Mouse (Mus musculus): ENCODE data around the gene Necap2. TPM values are rescaled to one million over a fixed set of nuclear protein-coding genes. Genes with fewer than 3 reads are reported as not detected.

The Necap2 gene
- polyA plus RNA-seq, 1 experiment, result 47.2 TPM

DNA sequence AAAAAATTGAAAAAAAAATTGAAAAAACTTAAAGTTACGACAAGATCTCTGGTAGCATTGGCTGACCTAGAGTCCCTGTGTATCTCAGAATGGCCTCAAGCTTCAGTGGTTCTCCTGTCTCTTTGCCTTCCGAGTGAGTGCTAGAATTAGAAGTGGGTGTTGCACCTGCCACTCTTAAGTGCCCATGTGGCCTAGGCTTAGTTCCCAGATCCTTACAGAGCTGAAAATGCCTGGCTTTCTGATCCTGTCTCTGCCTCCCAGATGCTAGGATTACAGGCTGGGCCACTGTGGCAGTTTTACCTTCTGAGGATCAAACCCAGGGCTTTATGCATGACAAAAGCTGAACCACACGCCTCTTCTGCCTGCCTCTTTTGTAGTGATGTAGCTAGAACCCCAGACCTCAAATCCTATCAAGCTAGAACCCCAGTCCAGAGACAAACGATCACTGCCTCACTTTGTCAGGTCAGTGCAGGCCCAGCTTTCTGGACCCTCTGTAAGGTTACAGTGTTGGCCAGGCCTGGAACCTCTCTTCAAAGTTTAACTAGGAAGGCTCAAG lies 14.0 kb downstream of the Necap2 start:
- no peak for TF ChIP-seq CTCF (IDR thresholded peaks at IDR 0.05; ENCODE audit: borderline replicate concordance, insufficient read depth, low read length)
- TF ChIP-seq POLR2A (IDR thresholded peaks at IDR 0.05; ENCODE audit: low read depth, low read length), result no peak
- Histone ChIP-seq H3K4me3 (ENCODE audit: insufficient read depth, low read length) (no peak overlapping the region), H3K27ac (ENCODE audit: insufficient read depth, low read length) (no peak overlapping the region), H3K4me1 (ENCODE audit: control insufficient read depth, insufficient read depth, low read length) (no peaks in the 10 kb centered on the region)

DNA sequence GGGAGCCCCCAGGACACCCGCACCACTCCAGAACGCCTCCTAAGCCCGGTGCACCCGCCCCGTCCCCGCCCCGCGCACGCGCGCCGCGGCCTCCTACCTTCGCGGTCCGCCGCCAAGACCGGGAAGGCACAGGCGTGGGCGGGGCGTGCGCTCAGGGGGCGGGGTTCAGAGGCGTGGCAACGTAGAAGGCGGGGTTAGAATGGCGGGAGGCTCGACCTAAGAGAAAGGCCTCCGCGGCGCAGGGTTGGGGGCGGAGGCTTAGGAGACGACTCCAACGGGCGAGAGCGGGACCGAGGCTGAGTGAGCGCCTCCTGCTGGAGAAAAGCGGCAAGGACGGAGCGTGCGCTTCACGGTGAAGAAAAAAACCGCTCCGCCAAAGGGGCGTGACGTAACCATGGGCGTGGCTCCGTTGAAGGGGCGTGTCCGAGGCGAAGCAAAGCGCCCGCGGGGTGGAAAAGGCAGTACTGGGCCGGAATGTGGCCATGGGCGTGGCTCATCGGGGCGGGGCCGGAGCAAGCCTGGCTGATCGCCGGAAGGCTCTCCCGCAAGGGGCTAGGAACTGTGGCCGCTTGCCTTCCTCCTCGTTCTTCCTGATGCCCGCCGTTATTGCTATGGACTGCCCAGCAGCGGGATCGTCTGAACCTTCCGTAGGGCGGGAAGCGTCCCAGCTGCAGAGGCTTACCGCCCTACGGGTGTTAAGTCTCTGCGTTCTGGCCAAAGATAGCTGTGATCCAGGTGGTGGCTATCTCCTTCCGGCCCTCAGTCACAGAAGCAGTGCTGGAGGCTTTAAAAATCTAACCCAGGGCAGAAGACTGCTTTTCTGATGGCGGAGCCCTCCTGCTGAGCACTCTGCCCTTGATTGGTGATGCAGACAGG lies 17.5 kb downstream of the Necap2 start, which contains the start of gene Crocc:
Crocc (minus strand) TSS at position 125 of the 876 bp plus-strand sequence.
- no peaks in the 10 kb centered on the region for H3K4me1 ChIP-seq (ENCODE audit: control insufficient read depth, insufficient read depth, low read length)
- H3K27ac ChIP-seq (ENCODE audit: insufficient read depth, low read length), result peak within 1 kb of the TSS; percentile 69
- TF ChIP-seq CTCF (IDR thresholded peaks at IDR 0.05; ENCODE audit: borderline replicate concordance, insufficient read depth, low read length), result peak; percentile 91; the same call in 1 of the 2 replicates
- TF ChIP-seq POLR2A (IDR thresholded peaks at IDR 0.05; ENCODE audit: low read depth, low read length), result peak; percentile 97
- H3K4me3 ChIP-seq (ENCODE audit: insufficient read depth, low read length), result peak within 1 kb of the TSS; percentile 67

DNA sequence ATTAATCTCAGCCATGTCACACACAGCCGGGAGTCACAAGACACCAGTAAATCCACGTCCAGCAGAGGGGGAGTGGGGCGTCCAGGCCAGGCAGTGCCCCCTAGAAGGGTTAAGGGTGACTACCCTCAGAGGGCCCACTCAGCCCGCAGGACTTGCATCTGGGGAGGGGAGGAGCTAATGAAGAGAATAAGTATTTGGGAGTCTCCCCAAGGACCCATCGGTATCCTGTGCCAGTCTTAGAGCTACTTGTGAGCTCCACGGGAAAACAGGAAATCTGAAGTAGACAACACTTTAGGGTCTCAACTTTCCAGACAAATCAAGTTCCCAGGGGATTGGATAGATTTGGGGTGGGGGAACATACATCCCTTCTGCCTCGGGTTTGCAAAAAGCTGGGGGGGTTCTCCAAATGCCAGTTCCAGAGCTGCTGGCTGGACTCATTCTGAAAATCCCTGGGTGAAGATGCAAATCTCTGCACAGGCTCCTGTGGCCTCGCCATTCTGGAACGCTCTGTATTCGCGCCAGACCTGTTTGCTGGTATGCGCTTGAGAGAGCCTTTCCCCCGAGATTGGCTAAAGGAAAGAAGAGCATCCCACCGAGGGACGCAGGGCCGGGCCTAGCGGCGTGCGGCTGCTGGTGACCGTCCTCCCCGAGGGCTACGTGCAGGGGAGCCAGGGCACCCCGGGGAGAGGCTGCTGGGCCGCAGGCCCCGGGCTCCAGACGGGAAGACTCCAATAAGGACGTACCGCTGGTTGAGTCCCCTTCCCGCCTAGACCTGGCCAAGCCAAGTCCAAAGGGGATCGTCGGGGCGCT lies 18.3 kb downstream of the Necap2 start:
- no peak for TF ChIP-seq CTCF (IDR thresholded peaks at IDR 0.05; ENCODE audit: borderline replicate concordance, insufficient read depth, low read length)
- peak; percentile 78; the same call in 1 of the 2 replicates for TF ChIP-seq POLR2A (IDR thresholded peaks at IDR 0.05; ENCODE audit: low read depth, low read length)
- peak overlapping the region; percentile 67 for H3K4me3 ChIP-seq (ENCODE audit: insufficient read depth, low read length)
- peak overlapping the region; percentile 51 for H3K27ac ChIP-seq (ENCODE audit: insufficient read depth, low read length)
- H3K4me1 ChIP-seq (ENCODE audit: control insufficient read depth, insufficient read depth, low read length), result no peaks in the 10 kb centered on the region

DNA sequence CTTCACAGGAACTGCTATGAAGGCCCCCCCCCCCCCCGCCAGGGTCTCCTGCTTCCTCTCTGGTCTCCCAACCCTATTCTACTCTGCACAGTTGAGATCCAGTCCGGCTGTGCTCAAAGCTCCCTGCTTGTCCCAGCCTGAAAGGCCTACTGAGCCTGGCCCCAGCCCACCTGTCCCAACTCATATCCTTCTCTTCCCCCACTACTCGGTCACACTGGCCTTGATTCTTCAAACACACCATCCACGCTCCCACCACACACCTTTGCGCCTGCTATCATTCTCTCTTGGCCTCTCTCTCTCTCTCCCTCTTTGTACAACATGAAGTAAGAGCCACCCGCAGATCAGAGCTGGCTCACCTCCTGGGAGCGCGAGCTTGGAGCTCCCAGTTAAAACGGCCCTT lies 19.3 kb downstream of the Necap2 start:
- H3K4me1 ChIP-seq (ENCODE audit: control insufficient read depth, insufficient read depth, low read length), result no peaks in the 10 kb centered on the region
- no peak overlapping the region for H3K4me3 ChIP-seq (ENCODE audit: insufficient read depth, low read length)
- no peak for TF ChIP-seq CTCF (IDR thresholded peaks at IDR 0.05; ENCODE audit: borderline replicate concordance, insufficient read depth, low read length)
- TF ChIP-seq POLR2A (IDR thresholded peaks at IDR 0.05; ENCODE audit: low read depth, low read length), result no peak
- no peak overlapping the region for H3K27ac ChIP-seq (ENCODE audit: insufficient read depth, low read length)

DNA sequence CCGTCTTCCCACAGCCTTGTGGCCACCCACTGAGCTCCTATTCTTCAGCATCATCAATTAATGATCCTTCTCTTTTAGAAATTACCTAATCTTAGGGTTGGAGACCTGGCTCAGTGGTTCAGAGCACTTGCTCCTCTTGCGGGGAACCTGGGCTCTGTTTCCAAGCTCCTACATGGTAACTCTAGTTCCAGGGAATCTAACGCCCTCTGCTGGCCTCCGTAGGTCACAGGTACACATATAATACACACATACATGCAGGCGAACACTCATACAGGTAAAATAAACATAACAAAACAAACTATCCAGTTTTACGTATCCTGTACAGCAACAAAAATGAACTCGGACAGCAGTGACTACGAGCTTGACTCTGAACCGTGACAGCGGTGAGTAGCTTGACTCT lies 21.2 kb downstream of the Necap2 start:
- no peaks in the 10 kb centered on the region for H3K4me1 ChIP-seq (ENCODE audit: control insufficient read depth, insufficient read depth, low read length)
- H3K4me3 ChIP-seq (ENCODE audit: insufficient read depth, low read length), result no peak overlapping the region
- no peak for TF ChIP-seq CTCF (IDR thresholded peaks at IDR 0.05; ENCODE audit: borderline replicate concordance, insufficient read depth, low read length)
- no peak for TF ChIP-seq POLR2A (IDR thresholded peaks at IDR 0.05; ENCODE audit: low read depth, low read length)
- no peak overlapping the region for H3K27ac ChIP-seq (ENCODE audit: insufficient read depth, low read length)

DNA sequence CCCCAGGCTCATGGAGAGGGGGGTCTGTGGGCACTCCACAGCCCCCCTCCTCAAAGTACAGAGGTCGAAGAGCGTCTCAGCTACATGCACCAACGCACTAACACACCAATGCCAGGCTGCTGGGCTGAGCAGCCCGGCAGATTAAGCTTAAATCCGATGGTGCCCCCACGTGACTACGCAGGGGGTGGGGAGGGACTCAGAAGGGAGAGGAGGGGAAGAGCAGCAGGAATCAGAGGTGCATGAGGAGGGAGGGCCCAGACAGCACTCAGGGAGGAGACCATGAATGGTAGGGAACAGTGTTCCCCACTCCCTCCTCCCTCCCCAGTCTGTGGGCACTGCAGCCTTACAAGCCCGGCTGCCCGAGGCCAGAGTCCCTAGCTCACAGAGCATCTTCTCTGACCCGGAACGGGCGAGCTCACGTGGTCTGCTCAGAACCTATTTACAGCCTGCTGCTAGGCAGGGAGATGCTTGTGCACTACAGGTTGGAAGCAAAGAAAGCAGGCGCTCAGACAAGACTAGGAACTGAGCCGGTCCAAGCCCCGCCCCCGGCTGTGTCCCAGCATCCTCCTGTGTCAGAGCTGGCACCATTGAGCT lies 24.5 kb downstream of the Necap2 start:
- Histone ChIP-seq H3K4me1 (ENCODE audit: control insufficient read depth, insufficient read depth, low read length) (no peaks in the 10 kb centered on the region), H3K4me3 (ENCODE audit: insufficient read depth, low read length) (no peak overlapping the region), H3K27ac (ENCODE audit: insufficient read depth, low read length) (no peak overlapping the region)
- TF ChIP-seq POLR2A (IDR thresholded peaks at IDR 0.05; ENCODE audit: low read depth, low read length) (no peak), CTCF (IDR thresholded peaks at IDR 0.05; ENCODE audit: borderline replicate concordance, insufficient read depth, low read length) (no peak)

DNA sequence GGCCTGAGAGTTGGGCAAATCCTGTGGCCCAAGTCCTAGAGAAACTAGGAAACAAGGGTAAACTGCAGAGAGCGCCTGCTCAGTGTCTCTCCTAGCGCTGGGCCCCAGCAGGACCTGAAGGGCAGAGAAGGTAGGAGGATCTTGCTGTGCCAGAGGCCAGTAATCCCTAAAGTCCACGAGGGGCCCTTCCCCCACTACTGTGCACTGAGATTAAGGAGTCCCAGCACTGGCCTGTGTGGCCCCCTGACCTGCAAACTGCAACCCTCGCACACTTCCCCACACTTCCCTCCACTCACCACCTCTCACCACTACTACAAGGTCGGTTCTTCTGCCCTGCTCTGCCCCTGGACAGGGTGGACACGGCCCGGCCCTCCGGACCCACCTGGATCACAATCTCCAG lies 25.0 kb downstream of the Necap2 start:
- no peak overlapping the region for H3K27ac ChIP-seq (ENCODE audit: insufficient read depth, low read length)
- TF ChIP-seq POLR2A (IDR thresholded peaks at IDR 0.05; ENCODE audit: low read depth, low read length) (no peak), CTCF (IDR thresholded peaks at IDR 0.05; ENCODE audit: borderline replicate concordance, insufficient read depth, low read length) (no peak)
- H3K4me1 ChIP-seq (ENCODE audit: control insufficient read depth, insufficient read depth, low read length), result no peaks in the 10 kb centered on the region
- no peak overlapping the region for H3K4me3 ChIP-seq (ENCODE audit: insufficient read depth, low read length)

DNA sequence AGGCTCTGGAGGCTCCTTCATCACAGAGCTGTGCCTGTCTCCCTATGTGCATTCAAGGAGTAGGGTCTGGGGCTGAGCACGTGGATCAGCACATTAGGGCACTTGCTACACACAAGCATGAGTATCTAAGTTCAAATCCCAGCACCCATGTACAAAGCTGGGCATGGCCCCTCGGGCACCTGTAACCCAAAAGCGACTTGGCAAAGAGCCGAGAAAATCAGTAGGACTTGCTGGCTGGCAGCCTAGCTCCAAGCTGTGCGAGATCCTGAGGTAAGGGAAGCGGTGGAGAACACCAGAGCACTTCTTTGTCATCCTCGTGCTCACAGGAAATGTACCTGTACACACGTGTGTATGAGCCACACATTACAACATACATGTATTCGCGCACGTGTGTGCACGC lies 25.7 kb downstream of the Necap2 start:
- TF ChIP-seq CTCF (IDR thresholded peaks at IDR 0.05; ENCODE audit: borderline replicate concordance, insufficient read depth, low read length), result no peak
- TF ChIP-seq POLR2A (IDR thresholded peaks at IDR 0.05; ENCODE audit: low read depth, low read length), result no peak
- Histone ChIP-seq H3K4me3 (ENCODE audit: insufficient read depth, low read length) (no peak overlapping the region), H3K4me1 (ENCODE audit: control insufficient read depth, insufficient read depth, low read length) (no peaks in the 10 kb centered on the region), H3K27ac (ENCODE audit: insufficient read depth, low read length) (no peak overlapping the region)

DNA sequence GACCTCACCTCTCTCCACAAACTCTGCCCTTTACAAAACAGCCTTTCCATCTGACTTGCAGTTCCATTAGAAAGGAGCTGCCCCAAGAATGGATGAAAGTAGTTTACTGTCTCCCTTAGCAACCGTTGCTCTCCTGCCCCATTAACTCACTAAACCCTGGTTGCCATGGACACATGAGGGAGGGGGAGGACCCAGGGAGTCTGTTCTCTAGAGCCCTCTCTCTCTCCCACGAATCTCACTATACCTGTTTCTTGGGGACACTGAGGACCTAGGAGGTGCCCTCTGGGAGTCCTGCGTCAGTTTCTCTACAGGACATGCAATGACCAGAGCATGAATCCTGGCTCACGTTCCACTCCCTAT lies 28.7 kb downstream of the Necap2 start:
- TF ChIP-seq CTCF (IDR thresholded peaks at IDR 0.05; ENCODE audit: borderline replicate concordance, insufficient read depth, low read length) (no peak), POLR2A (IDR thresholded peaks at IDR 0.05; ENCODE audit: low read depth, low read length) (no peak)
- Histone ChIP-seq H3K4me1 (ENCODE audit: control insufficient read depth, insufficient read depth, low read length) (no peaks in the 10 kb centered on the region), H3K4me3 (ENCODE audit: insufficient read depth, low read length) (no peak overlapping the region), H3K27ac (ENCODE audit: insufficient read depth, low read length) (no peak overlapping the region)
